Mouse (Mus musculus) C2C12 (cell line): Measurements from ENCODE around the gene Atp8b2.

Source experiments
- CEBPB ChIP-seq: IDR thresholded peaks from one replicate; pipeline ENCODE4 v1.6.1; 2011; ENCODE audit warnings: low read depth, mild to moderate bottlenecking, control low read depth, moderate library complexity
- CTCF ChIP-seq: IDR thresholded peaks from one replicate; pipeline ENCODE4 v1.5.1; 2011; ENCODE audit not compliant: control insufficient read depth, insufficient read depth, insufficient read length
- FOSL1 ChIP-seq: IDR thresholded peaks from one replicate; pipeline ENCODE4 v1.8.0; 2011; ENCODE audit warnings: mild to moderate bottlenecking, low read length; ENCODE audit not compliant: poor library complexity, insufficient read depth, severe bottlenecking
- MAX ChIP-seq: IDR thresholded peaks from one replicate; pipeline ENCODE4 v1.6.1; 2011; ENCODE audit warnings: mild to moderate bottlenecking, control low read depth
- MYOD1 ChIP-seq: IDR thresholded peaks from one replicate; pipeline ENCODE4 v1.6.1; 2011; ENCODE audit warnings: low read depth; ENCODE audit not compliant: control insufficient read depth, insufficient read length
- USF1 ChIP-seq: IDR thresholded peaks from one replicate; pipeline ENCODE4 v1.6.1; 2011; ENCODE audit warnings: low read depth, mild to moderate bottlenecking, control low read depth, moderate library complexity

GRCm38 (mm10) chr3:89965972-89966371 lies 2.7 kb upstream of the Atp8b2 start:
- TF ChIP-seq CTCF (no peak), MYOD1 (no peak), MAX (no peak), USF1 (no peak), CEBPB (no peak), FOSL1 (no peak)
